Mouse (Mus musculus) myocyte (in vitro differentiated cells): ENCODE measurements around the gene Dmrt1. TPM values are rescaled to one million over a fixed set of nuclear protein-coding genes. Genes with fewer than 3 reads are reported as not detected.

Experiments
- H3K27me3 ChIP-seq: one replicate; pipeline ENCODE4 v1.6.1; 2011; ENCODE audit not compliant: control insufficient read depth, insufficient read depth, insufficient read length
- H3K36me3 ChIP-seq: one replicate; pipeline ENCODE4 v1.6.1; 2011; ENCODE audit not compliant: control insufficient read depth, insufficient read depth
- H3K4me2 ChIP-seq: one replicate; pipeline ENCODE4 v1.6.1; 2011; ENCODE audit warnings: low read depth, control low read depth
- H3K4me3 ChIP-seq: one replicate; pipeline ENCODE4 v1.5.1; 2011; ENCODE audit warnings: mild to moderate bottlenecking, control low read depth, moderate library complexity
- H3K79me2 ChIP-seq: one replicate; pipeline ENCODE4 v1.6.1; 2011; ENCODE audit not compliant: control insufficient read depth, insufficient read depth
- H3ac ChIP-seq: one replicate; pipeline ENCODE4 v1.6.1; 2011; ENCODE audit not compliant: control insufficient read depth, insufficient read length
- CEBPB ChIP-seq: IDR thresholded peaks from 2 replicates; pipeline ENCODE4 v1.6.1; 2011; ENCODE audit warnings: mild to moderate bottlenecking, moderate library complexity; ENCODE audit not compliant: poor library complexity, insufficient read depth, severe bottlenecking
- E2F4 ChIP-seq: IDR thresholded peaks from one replicate; pipeline ENCODE4 v1.6.1; 2011; ENCODE audit warnings: mild to moderate bottlenecking, control low read depth, moderate library complexity; ENCODE audit not compliant: insufficient read depth
- MAX ChIP-seq: IDR thresholded peaks from one replicate; pipeline ENCODE4 v1.6.1; 2011; ENCODE audit warnings: low read depth, mild to moderate bottlenecking, control low read depth
- MYOD1 ChIP-seq, 3 experiments: IDR thresholded peaks; one replicate each; pipeline ENCODE4 v1.6.1; 2011; ENCODE audit warnings: control low read depth in 2 of 3, low read depth in 2 of 3, mild to moderate bottlenecking in 2 of 3, moderate library complexity in 1 of 3; ENCODE audit not compliant: insufficient read length in 2 of 3, control insufficient read depth in 1 of 3
- MYOG ChIP-seq, 3 experiments: IDR thresholded peaks; one replicate each; pipeline ENCODE4 v1.6.1; 2011; ENCODE audit warnings: control low read depth in 2 of 3, low read depth in 2 of 3, mild to moderate bottlenecking in 2 of 3; ENCODE audit not compliant: insufficient read length in 2 of 3, control insufficient read depth in 1 of 3, insufficient read depth in 1 of 3
- POLR2A ChIP-seq: IDR thresholded peaks from one replicate; pipeline ENCODE4 v1.6.1; 2011; ENCODE audit warnings: low read depth, mild to moderate bottlenecking, control low read depth, moderate library complexity; ENCODE audit not compliant: insufficient read length
- POLR2AphosphoS2 ChIP-seq: IDR thresholded peaks from one replicate; pipeline ENCODE4 v1.6.1; 2011; ENCODE audit warnings: low read depth, control low read depth; ENCODE audit not compliant: insufficient read length
- REST ChIP-seq: IDR thresholded peaks from one replicate; pipeline ENCODE4 v1.6.1; 2011; ENCODE audit warnings: mild to moderate bottlenecking, control low read depth, moderate library complexity; ENCODE audit not compliant: insufficient read depth, insufficient read length
- SRF ChIP-seq: IDR thresholded peaks from one replicate; pipeline ENCODE4 v1.6.1; 2011; ENCODE audit warnings: low read depth; ENCODE audit not compliant: control insufficient read depth, insufficient read length
- TCF12 ChIP-seq: IDR thresholded peaks from one replicate; pipeline ENCODE4 v1.6.1; 2011; ENCODE audit warnings: mild to moderate bottlenecking, control low read depth; ENCODE audit not compliant: poor library complexity, insufficient read depth, severe bottlenecking
- TCF3 ChIP-seq: IDR thresholded peaks from one replicate; pipeline ENCODE4 v1.6.1; 2011; ENCODE audit warnings: low read depth, control low read depth; ENCODE audit not compliant: insufficient read length
- USF1 ChIP-seq: IDR thresholded peaks from one replicate; pipeline ENCODE4 v1.6.1; 2011; ENCODE audit warnings: low read depth, mild to moderate bottlenecking, control low read depth, moderate library complexity
- polyA plus RNA-seq: library from polyadenylated mRNA; unstranded; fragments of >200 nt; fragmentation: generic; extraction: Trizol; gene quantifications from one replicate; pipeline ENCODE4 v1.2.1, GENCODE M21; 2012; ENCODE audit warnings: missing spikeins

Gene Dmrt1
- polyA plus RNA-seq, 1 experiment = 0.13 TPM

DNA sequence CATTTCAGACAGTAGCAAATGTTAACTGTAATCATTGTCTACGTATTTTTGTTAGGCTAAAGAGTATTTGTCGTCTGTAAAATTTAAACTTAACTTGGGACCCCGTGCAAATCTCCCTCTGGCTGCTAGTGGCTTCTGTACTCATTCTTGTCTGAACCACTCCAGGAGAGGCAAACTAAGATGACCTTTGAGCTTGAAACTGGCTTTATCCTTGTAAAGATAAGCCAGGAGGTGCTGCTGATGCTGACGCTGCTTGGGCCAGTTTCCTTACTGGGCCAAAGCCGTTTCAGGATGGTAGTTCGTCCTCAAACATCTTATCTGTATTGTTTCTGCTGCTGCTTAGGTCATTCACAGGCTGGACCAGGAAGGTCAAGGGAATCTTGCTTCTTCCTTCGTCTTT is 64.4 kb downstream of the Dmrt1 start:
- H3ac ChIP-seq = no peak overlapping the region
- H3K4me2 ChIP-seq = no peak overlapping the region
- no peaks in the 10 kb centered on the region for H3K79me2 ChIP-seq
- no peaks in the 10 kb centered on the region for H3K36me3 ChIP-seq
- H3K4me3 ChIP-seq = no peak overlapping the region
- peaks cover 46% of the 10 kb centered on the region for H3K27me3 ChIP-seq
- no peak for TF ChIP-seq POLR2AphosphoS2

GRCm38 (mm10) chr19:25574431-25574830 is 69.0 kb downstream of the Dmrt1 start:
- Histone ChIP-seq H3ac (no peak overlapping the region), H3K4me2 (no peak overlapping the region), H3K36me3 (no peaks in the 10 kb centered on the region), H3K27me3 (peaks cover 15% of the 10 kb centered on the region), H3K4me3 (no peak overlapping the region), H3K79me2 (no peaks in the 10 kb centered on the region)
- no peak for TF ChIP-seq TCF12
- TF ChIP-seq POLR2A = no peak
- TF ChIP-seq MAX = no peak
- TF ChIP-seq MYOG (IDR thresholded peaks at IDR 0.05; ENCODE audit: control insufficient read depth in 1 of 3, insufficient read depth in 1 of 3, insufficient read length in 2 of 3, low read depth in 2 of 3) = no peak
- TF ChIP-seq CEBPB = no peak
- no peak for TF ChIP-seq POLR2AphosphoS2
- no peak for TF ChIP-seq MYOD1 (IDR thresholded peaks at IDR 0.05; ENCODE audit: control insufficient read depth in 1 of 3, insufficient read length in 2 of 3, low read depth in 2 of 3)
- TF ChIP-seq SRF = no peak
- TF ChIP-seq REST = no peak
- TF ChIP-seq TCF3 = no peak
- TF ChIP-seq USF1 = no peak
- TF ChIP-seq E2F4 = no peak

GRCm38 (mm10) chr19:25574981-25575814 is 69.8 kb downstream of the Dmrt1 start:
- Histone ChIP-seq H3K27me3 (peaks cover 8% of the 10 kb centered on the region), H3K4me3 (no peak overlapping the region)
- TF ChIP-seq TCF3 (no peak), POLR2AphosphoS2 (no peak), REST (no peak), SRF (no peak), USF1 (no peak), POLR2A (no peak), MYOG (IDR thresholded peaks at IDR 0.05; ENCODE audit: control insufficient read depth in 1 of 3, insufficient read depth in 1 of 3, insufficient read length in 2 of 3, low read depth in 2 of 3) (no peak), TCF12 (no peak), MYOD1 (IDR thresholded peaks at IDR 0.05; ENCODE audit: control insufficient read depth in 1 of 3, insufficient read length in 2 of 3, low read depth in 2 of 3) (no peak), MAX (no peak), E2F4 (no peak), CEBPB (no peak)

DNA sequence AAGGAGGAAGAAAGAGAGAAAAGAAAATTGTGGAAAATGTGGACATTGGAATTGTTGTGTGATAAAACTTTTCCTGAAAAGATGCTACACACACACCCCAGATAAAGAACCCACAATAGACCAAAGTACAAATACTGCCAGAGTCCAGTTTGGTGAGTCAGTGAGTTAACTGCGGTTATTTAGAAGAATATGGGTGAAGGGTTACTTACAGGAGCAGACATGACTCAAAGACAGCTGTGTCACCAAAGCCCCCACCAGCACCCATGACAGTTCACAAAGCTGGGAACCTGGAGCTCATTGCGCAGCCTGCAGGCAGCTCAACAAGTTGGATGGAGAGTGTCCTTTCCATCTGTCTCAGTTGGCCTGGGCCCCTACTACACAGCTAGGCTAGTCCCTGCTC is 72.9 kb downstream of the Dmrt1 start:
- Histone ChIP-seq H3K36me3 (no peaks in the 10 kb centered on the region), H3K4me2 (no peak overlapping the region), H3K27me3 (no peaks in the 10 kb centered on the region), H3ac (no peak overlapping the region), H3K4me3 (no peak overlapping the region), H3K79me2 (no peaks in the 10 kb centered on the region)
- TF ChIP-seq POLR2AphosphoS2 (no peak), MYOD1 (IDR thresholded peaks at IDR 0.05; ENCODE audit: control insufficient read depth in 1 of 3, insufficient read length in 2 of 3, low read depth in 2 of 3) (peak in 1 of 3 experiments; percentile 59), USF1 (no peak), MAX (no peak), REST (no peak), MYOG (IDR thresholded peaks at IDR 0.05; ENCODE audit: control insufficient read depth in 1 of 3, insufficient read depth in 1 of 3, insufficient read length in 2 of 3, low read depth in 2 of 3) (no peak), SRF (no peak), E2F4 (no peak)

More at GRCm38 (mm10) chr19:25574981-25575814, 69.8 kb downstream of the Dmrt1 start:
- no peak overlapping the region for H3K4me2 ChIP-seq
- no peaks in the 10 kb centered on the region for H3K36me3 ChIP-seq
- no peaks in the 10 kb centered on the region for H3K79me2 ChIP-seq
- no peak overlapping the region for H3ac ChIP-seq

DNA sequence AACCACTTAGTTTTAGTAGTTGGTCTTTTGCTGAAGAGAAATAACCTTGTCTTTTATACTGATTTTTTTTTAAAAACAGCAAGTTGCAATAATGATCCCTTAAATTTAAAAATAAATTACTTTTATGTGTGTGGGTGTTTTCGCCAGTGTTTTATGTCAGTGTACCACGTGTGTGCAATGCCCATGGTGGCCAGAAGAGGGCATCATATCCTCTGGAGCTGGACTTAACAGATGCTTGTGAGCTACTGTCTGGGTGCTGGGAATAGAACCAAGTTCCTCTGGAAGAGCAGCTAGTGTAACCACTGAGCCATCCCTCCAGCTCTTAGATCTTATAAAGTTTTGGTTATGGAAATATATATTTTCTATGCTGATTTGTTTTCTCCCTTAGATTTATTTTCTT is 74.0 kb downstream of the Dmrt1 start:
- no peak overlapping the region for H3ac ChIP-seq
- H3K27me3 ChIP-seq = no peaks in the 10 kb centered on the region
- H3K36me3 ChIP-seq = no peaks in the 10 kb centered on the region
- no peak overlapping the region for H3K4me2 ChIP-seq
- no peak for TF ChIP-seq CEBPB
- TF ChIP-seq TCF3 = no peak
- no peak for TF ChIP-seq E2F4
- TF ChIP-seq TCF12 = no peak
- TF ChIP-seq POLR2AphosphoS2 = no peak
- no peak for TF ChIP-seq USF1
- TF ChIP-seq POLR2A = no peak
- no peak for TF ChIP-seq MYOD1 (IDR thresholded peaks at IDR 0.05; ENCODE audit: control insufficient read depth in 1 of 3, insufficient read length in 2 of 3, low read depth in 2 of 3)
- no peak for TF ChIP-seq MAX
- no peak for TF ChIP-seq REST
- no peak for TF ChIP-seq MYOG (IDR thresholded peaks at IDR 0.05; ENCODE audit: control insufficient read depth in 1 of 3, insufficient read depth in 1 of 3, insufficient read length in 2 of 3, low read depth in 2 of 3)
- TF ChIP-seq SRF = no peak
- H3K4me3 ChIP-seq = no peak overlapping the region
- H3K79me2 ChIP-seq = no peaks in the 10 kb centered on the region
